Mouse (Mus musculus): ENCODE data around the gene Brd3os.

Brd3os gene

DNA sequence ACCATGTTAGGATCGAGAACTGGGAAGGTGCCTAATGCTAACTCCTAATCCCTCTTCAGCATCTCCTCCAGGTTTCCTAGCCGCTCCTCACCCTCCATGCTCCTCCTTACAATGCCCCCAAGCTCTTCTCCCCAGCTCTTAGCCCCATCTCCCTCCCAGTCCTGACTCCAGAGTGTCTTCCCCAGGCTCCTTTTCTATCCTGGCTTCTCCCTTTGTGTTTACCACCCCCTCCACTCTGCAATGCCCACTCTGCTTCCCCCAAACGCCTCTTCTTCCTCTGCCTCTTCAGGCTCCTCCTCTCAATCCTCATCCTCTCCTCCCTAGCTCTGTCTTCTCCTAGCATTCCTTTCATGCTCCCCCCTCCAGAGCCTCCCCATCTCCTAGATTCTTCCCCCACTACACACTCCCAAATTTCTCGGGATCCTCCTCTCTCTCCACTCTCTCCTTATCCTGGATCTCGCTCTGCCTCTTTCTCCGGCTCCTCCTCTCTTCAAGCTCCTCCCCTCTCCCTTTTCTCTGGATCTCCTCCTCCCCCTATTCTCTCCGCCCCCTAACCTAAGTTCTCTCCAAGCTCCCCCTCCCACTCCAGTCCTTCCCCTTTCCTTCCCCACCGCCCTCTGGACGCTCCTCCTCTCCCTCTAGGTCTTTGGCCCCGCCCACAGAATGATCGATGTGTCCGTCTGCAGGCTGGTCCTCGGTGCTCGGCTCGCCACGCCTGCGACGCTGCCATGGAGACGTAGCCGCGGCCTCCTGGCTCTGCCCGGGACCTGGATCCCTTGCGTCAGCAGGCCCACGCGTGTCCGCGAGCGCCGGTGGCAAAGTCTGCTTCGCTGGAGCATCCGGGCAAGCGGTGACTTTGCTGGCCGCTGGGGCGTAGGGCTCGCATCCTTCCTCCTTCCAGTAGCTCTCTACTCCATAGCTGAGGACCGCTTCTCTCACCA lies at the start of gene Brd3os:
Gene Brd3os (plus strand): TSS at position 558 of the 941 bp plus-strand sequence.
- in situ Hi-C loops (cut with MboI; ENCODE audit: low pct_unique_long_range_greater_than_20kb in 1 of 2, low sequenced_read_pairs in 2 of 2, unreplicated experiment in 1 of 2): no loop called here

DNA sequence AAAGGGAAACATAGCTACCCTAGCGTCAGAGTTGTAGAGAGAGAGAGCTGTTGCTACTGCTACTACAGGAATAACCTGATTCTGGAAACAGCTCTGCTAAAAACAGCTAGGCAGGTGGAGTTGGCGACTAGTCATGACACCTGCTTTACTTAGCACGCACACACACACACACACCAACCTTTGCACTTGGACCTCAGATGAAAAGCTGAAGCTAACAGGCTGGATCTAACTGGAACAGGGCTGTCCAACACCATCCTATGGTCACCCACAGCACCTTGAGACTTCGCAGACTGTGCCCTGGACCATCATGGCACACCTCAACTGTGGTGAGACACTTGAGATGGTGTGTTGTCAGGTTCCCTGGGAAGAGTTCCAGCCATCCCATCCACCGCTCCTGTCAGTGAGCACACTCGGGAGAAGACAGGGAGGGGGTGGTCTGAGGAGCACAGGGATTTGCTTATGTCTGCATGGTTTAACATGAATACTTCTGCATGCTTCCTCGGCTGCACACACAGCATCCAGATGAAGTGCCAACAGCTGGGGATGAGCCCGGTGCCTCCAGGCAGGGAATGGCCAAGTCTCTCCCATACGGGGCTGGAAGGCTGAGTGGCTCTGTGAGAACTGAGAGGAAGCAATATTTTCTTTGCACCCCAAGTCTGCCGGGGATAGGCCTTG lies 47.8 kb upstream of the Brd3os start:
- in situ Hi-C loops (cut with MboI; ENCODE audit: low pct_unique_long_range_greater_than_20kb in 1 of 2, low sequenced_read_pairs in 2 of 2, unreplicated experiment in 1 of 2): no loop called here

DNA sequence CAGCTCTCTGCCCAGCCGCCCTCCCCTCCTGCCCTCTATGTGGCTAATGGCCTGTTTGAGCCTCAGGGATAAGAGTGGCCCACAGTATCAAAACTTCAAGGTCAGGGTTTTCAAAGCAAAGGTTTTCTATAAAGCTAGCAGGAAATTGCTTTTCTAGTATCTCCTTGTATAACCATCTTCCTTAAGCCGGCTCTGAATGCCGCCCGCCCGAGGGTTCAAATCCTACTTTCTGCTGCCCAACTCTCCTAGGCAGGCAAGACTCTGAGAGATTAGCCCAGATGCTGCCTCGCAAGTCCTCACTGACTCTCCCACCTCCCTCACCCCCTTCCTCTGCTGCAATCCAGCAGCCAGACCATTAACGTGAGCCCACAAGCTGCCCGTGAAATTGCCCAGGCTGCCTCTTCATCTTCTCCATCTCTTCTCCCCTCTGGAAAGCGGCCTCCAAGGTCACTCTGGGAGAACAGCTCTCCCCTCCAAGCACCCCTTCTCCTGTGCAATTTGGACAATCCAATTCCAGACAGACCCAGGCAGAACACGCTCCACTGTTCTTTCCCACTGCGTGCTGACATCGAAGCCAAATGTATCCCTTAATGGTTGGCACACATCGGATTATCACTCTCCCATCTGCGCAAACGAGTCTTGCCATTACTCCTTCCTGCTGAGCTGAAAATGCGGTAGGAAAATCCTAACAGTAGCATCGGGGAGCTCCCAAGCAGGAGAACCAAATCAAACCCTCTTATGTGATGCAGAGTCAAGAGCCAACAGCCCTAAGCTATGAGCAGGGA lies 45.3 kb upstream of the Brd3os start:
- in situ Hi-C loops (cut with MboI; ENCODE audit: low pct_unique_long_range_greater_than_20kb in 1 of 2, low sequenced_read_pairs in 2 of 2, unreplicated experiment in 1 of 2): no loop called here

DNA sequence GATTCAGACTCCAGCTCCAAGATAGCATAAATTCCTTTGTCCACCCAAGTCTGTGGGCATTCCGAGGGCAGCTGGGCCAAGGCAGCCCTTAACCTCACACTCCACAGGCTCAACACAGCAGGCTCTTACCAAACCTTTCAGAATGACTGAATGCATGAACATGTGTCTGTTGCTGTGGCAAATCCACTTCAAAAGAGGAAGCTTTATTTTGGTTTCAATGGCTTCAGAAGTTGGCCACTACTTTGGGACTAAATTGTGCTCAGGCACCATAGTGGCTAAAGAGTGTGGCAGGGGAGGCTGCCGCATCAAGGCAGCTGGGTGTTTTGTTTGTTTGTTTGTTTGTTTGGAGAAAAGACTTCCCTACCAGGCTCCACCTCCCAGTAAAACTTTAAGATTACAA lies 42.0 kb upstream of the Brd3os start:
- in situ Hi-C loops (cut with MboI; ENCODE audit: low pct_unique_long_range_greater_than_20kb in 1 of 2, low sequenced_read_pairs in 2 of 2, unreplicated experiment in 1 of 2): no loop called here

DNA sequence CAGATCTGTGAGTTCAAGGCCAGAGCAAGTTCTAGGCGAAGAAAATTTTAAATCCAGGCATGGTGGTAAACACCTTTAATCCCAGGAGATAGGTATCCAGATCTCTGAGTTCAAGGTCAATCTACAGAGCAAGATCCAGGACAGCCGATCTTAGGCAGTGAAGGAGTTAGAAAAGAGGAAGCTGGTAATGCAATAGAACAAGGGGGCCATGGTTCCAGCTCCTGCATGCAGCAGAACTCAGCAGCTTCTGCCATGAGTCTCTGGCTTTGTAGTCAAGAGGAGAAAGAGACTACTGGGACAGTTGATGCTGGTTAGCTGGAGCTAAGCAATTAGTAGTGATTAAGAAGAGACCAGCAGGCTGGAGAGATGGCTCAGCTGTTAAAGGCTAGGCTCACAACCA lies 40.6 kb upstream of the Brd3os start:
- in situ Hi-C loops (cut with MboI; ENCODE audit: low pct_unique_long_range_greater_than_20kb in 1 of 2, low sequenced_read_pairs in 2 of 2, unreplicated experiment in 1 of 2): no loop called here

DNA sequence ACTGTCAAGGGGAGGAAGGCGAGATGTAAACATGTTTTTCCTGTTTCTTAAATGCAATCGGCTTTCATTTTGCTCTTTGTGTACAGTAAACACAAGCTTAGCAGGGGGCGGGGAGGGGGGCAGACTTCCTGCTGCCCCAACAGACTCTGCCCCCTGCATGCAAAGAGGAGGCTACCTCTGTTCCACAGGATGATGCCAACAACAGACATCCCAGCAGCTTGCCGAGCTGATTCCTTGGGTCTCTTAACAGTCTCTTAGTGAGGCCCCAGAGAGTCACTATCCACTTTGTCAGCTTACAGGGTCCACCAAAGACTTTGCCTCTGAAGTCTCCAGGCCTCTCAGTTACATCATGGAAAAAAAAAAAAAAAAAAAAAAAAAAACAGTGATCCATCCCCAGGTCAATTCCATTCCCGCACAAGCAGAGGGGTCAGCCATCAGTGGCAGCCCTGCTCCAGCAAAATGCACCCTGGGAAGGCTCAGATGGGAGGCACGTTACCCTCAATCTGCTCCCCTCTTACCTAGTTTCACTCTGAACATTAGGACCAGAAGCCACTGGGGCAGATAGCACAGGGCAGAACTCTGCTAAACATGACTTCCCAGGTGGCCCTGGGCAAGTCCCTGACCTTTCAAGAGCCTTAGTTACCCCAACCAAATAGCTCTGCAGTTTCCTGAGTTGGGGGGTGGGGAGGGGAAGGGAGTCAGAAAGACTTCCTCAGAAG lies 37.6 kb upstream of the Brd3os start:
- in situ Hi-C loops (cut with MboI; ENCODE audit: low pct_unique_long_range_greater_than_20kb in 1 of 2, low sequenced_read_pairs in 2 of 2, unreplicated experiment in 1 of 2): no loop called here

DNA sequence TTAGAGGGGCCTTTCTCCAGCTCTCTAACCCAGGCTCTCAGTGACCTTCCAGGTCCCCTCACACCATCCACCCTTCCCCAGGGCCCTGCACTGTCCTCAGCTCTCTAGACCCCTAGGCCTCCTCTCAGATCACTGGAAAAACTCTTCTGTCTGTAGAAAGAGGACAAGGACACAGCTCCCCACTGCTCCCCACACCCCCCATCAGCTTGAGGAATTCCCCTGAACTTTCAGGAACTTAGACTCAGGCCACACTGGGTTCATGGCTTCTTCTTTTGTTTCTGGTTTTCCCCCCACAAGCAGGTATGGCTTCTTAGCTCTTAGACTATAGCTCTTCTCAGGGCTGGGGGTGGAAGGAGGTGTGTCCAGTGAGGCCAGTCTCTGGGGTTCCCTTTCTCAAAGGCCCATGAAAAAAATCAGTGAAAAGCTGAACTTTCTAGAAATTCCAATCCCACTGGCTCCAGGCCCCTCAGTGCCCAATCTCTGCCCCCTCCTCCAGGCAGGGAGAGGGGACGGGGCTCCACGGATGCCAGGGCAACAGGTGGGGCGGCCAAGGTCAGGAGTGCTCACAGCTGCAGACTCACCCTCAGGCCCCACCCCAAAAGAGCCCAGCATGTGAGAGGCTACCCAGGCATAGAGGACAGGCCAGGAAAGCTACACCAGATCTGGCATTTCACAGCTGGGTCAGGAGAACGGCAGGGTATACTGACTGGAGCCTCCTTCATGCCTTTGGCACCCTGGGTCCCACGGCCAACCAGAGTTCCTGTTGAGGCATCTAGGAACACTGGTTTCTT lies 36.8 kb upstream of the Brd3os start:
- in situ Hi-C loops (cut with MboI; ENCODE audit: low pct_unique_long_range_greater_than_20kb in 1 of 2, low sequenced_read_pairs in 2 of 2, unreplicated experiment in 1 of 2): no loop called here

DNA sequence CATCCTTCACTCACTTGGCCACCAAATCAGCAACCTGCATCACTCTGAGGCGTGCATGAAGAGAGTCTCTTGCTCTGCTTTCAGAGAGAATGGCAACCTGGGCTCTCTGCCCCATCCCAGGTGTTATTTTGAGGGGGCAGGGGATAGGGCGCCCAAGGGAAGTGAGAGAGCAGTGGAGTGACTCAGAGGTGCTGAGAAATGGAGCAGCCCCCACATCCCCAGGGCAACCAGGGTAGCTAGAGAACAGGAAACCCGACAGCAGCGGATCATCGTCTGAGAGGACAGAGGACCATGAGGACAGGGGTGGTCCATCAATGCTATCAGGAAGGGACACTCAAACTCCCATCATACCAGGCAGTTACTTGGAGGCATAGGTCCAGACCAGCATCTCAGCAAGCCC lies 35.2 kb upstream of the Brd3os start:
- in situ Hi-C loops (cut with MboI; ENCODE audit: low pct_unique_long_range_greater_than_20kb in 1 of 2, low sequenced_read_pairs in 2 of 2, unreplicated experiment in 1 of 2): no loop called here

DNA sequence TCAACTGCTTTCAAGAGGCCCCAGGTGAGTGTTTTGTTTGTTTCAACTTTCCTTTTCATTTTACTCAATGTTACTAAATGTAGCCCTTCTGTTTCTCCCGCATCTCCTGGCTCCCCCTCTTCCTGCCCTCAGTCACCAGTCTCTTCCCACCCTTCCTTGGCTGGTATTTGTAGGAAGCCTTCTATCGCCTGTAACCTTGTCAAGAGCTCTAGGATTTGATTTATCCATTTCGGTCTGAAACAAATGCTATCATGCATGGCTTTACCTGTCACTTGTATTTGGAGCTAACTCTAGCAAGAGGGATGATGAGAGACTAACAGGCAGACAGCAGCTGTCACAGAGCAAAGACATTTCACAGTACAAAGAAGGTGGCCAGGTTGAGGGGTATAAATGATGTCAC lies 33.9 kb upstream of the Brd3os start:
- in situ Hi-C loops (cut with MboI; ENCODE audit: low pct_unique_long_range_greater_than_20kb in 1 of 2, low sequenced_read_pairs in 2 of 2, unreplicated experiment in 1 of 2): no loop called here

DNA sequence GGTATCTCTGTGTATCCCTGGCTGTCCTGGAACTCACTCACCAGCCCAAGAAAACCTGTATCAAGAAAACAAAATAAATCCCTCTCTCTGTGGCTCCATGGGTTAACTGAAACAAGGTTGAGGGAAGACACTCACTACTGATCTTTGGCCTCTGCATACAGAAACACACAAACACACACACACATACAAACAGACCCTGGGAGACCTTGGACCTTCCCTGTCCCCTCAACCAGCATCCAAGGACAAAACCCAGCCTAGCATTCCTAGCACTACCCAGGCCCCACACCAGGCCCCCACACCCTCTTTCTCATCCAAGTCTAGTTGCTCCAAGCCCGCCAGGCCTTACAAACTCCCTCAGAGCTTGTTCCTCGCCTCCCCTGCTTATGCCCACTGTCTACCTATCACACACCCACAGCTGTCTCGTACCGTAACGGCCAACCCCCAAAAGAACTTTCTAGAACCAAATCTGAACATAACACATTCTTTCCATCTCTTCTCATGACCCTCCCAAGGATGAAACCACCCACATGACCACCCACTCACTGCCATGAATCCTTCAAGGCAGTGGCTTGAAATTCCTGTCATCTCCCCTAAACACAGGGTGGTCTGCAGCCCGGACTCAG lies 31.5 kb upstream of the Brd3os start:
- in situ Hi-C loops (cut with MboI; ENCODE audit: low pct_unique_long_range_greater_than_20kb in 1 of 2, low sequenced_read_pairs in 2 of 2, unreplicated experiment in 1 of 2): no loop called here

DNA sequence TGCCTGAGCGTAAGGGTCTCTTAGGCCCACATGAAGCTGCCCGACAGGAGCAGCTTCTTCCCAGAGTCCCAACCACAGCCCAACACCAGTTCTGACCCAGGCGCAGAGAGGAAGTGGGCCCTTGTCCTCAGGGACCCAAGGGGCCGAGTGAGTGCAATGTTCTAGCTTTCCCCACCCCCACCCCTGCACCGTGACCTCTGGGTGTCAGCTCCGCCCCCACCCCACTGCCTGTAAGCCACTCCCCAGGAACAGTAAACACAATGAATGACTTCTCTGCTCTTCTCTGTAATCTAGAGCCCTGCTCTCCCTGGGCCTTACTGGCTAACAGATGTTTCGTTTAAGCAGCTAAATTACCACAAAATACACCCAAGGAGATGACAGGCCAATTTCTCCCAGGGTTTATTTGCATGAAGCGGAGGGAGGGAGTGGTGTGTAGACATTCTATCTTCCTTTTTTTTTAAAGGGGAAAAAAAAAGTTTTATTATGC lies 30.4 kb upstream of the Brd3os start:
- in situ Hi-C loops (cut with MboI; ENCODE audit: low pct_unique_long_range_greater_than_20kb in 1 of 2, low sequenced_read_pairs in 2 of 2, unreplicated experiment in 1 of 2): no loop called here

DNA sequence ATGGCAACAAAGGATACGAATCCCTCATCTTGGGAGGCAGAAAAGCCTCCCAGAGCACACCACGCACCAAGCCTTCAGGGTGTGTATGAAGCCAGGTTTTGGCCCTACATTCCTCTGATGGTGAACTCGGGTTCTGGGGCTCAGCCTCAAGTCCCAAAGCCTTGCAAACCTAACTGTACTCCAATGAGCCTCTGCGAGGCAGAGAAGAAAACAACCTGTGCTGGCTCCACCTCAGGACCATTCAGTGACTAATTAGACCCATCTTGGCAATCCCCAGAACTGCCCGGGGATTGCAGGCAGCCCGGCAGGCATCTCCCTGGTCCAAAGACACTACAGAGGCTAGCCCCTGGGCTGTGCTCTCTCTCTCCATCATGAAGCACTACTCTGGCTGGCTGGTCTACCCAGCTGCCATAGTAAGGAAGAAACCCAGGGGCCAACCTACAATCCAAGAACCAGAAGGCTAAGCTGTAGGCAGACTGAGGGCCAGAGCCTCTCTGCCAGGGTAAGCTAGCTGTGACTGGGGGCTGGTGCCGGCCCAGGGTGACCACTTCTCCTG lies 29.8 kb upstream of the Brd3os start:
- in situ Hi-C loops (cut with MboI; ENCODE audit: low pct_unique_long_range_greater_than_20kb in 1 of 2, low sequenced_read_pairs in 2 of 2, unreplicated experiment in 1 of 2): no loop called here

DNA sequence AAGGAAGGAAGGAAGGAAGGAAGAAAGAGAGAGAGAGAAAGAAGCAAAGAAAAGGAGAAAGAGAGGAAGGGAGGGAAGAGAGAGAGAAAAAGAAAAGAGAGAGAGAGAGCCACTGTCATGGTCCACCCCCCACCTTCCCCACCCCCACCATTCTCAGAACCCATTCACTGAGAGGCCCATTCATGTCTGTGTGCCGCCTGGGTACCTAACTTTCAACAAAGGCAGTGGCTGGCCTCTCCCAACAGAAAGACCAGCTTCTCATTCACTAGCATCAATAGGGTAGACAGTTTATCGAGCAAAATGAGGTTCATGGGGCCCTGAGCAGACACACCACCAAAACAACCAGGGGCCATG lies 28.6 kb upstream of the Brd3os start:
- in situ Hi-C loops (cut with MboI; ENCODE audit: low pct_unique_long_range_greater_than_20kb in 1 of 2, low sequenced_read_pairs in 2 of 2, unreplicated experiment in 1 of 2): no loop called here

DNA sequence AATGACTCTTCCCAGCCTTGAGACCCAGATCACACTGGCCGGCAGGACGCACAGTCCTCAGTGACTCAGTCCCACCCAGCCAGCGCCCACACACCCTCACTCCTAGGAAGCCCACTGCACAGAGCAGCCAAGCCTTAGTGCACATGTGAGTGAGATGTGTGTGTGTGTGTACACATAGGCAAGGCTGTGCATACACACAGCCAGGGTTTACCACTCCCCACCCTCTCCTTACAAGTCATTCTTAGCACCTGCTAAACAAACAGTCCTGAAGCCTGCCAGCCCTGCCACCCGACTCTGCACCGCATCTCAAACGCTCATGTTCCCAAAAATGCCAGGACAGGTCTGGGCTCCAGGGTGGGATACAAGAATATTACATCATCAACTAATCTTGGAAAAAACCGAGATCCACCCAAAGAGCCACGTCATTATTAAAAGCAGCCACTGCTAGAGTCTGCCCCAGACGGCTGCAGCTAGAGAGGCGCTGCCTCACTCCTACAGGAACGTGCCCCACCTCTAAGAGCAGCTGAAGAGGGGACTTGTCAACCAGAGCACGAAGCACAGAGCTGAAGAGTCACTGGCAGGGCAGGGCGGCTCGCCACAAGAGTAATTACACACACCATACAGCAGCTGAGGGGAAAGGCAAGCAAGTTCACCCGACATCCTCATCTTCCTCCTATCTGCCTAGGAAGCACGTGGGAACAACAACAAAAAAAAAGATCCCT lies 28.0 kb upstream of the Brd3os start:
- in situ Hi-C loops (cut with MboI; ENCODE audit: low pct_unique_long_range_greater_than_20kb in 1 of 2, low sequenced_read_pairs in 2 of 2, unreplicated experiment in 1 of 2): no loop called here

DNA sequence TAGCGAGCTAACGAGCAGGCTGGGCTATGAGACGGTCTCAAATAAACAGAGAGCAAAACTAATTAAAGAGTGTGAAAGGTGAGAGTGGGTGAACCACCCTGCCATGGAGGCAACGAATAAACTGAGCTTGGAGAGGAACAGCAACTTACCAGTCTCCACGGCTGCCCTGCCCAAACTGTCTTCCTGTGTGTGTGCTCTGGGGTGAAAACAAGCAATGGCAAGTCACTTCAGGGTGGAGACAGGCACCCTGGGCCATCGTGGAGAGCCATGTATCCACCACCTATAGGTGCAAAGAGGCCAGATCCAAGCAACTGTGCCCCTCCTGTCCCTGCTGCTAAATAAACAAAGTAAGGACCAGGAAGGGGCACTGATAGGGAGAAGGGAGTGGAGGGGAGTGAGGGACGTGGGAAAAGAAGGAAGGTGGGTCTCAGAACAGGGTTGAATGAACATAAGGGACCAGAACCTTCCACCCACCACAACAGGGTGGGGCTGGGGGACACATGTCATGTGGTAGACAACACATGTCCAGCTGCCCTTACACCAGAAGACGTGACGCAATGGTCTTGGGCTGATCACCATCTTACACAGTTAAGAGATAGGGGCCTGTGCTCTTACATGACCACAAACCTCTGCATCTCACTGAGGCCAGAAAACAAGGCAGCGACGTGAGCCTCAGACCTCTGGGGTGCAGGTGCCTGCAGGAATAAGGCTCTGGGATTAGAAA lies 26.9 kb upstream of the Brd3os start:
- in situ Hi-C loops (cut with MboI; ENCODE audit: low pct_unique_long_range_greater_than_20kb in 1 of 2, low sequenced_read_pairs in 2 of 2, unreplicated experiment in 1 of 2): no loop called here

DNA sequence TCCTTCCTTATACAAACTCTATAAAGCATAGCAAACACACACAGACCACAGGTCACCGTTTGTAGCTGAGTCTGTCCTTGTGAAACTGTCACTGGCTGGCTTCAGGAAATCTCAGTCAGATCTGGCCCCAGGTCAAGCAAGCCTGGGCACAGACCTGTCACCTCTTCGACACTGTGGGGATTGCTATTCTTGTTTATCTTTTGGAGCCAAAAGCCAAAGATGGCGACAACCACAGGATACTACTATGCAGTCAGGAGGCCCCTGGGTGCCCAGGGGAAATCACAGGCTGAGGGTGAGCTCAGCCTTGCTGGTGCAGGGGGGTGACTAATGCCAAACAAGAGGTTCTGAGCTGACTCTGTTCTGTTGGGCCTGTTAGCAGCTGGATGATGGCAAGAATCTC lies 25.7 kb upstream of the Brd3os start:
- in situ Hi-C loops (cut with MboI; ENCODE audit: low pct_unique_long_range_greater_than_20kb in 1 of 2, low sequenced_read_pairs in 2 of 2, unreplicated experiment in 1 of 2): no loop called here
